Comparison of ENCODE assay signal across 11 mouse cellular contexts in the genomic region with DNA sequence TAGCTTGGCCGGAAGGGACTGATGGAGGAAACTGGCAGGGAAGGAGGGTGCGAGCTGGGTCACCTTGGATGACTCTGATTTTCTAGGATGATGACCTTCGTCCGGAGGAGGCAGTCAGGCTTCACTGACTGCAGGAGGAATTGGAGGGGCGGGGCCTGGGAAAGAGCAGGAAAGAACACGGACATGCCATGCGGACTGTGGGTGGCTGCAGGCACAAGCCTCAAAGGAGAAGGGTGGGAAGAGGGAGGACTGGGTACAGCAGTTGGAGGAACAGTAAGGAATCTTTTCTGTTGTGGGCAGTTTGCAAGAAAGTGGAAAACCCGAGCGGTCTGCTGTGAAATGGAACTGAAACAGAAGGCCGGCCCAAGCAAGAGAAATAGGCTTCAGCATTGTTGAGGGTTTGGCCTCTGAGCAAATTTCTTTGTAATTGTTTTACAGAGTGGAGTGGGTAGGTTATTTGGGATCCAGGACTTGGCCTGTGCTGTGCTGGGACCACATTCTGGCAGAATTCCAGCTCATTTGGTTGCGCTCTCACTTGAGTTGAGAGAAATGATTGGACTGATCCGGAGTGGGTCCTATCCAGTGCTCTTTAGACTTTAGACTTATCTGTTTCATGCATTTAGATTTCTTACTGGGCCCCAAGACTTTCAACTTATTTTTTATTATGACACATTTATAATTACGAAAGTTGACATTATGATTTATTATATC. TPM values are rescaled to one million over a fixed set of nuclear protein-coding genes. Genes with fewer than 3 reads are reported as not detected.
A peak's percentile ranks its signal among the peaks of the same experiment; 100 is the strongest.
DNase-seq lines count a peak whose midpoint lies in the region; ATAC-seq and TF ChIP-seq lines count a peak whose summit lies in the region.
"Had no signal": no experiment of that assay in that cellular context is flagged by ENCODE, and none has a peak within 500 bp of the region (broad histone marks: within the 10 kb centered on the region; RNA-seq: fewer than 3 reads in every experiment).

No protein-coding gene starts in this region.

- no peaks in the 10 kb centered on the region for H3K27me3 ChIP-seq in heart, adult 2 months (ENCODE audit: control insufficient read depth, insufficient read depth, low read length)
- no peaks in the 10 kb centered on the region for H3K27me3 ChIP-seq in kidney, embryonic 16.5 days (ENCODE audit: insufficient read depth, low read length)
- H3K27me3 ChIP-seq: midbrain, embryonic 15.5 days had no signal

- H3K27ac ChIP-seq in heart, adult 2 months: no peak overlapping the region
- H3K27ac ChIP-seq in kidney, embryonic 16.5 days (ENCODE audit: low read length): peak overlapping the region; percentile 69
- H3K27ac ChIP-seq: liver, embryonic 14.5 days; midbrain, embryonic 15.5 days had no signal

- peak; percentile 73 for DNase-seq in heart, adult 11 months
- no peak for DNase-seq in heart, adult 2 months
- DNase-seq in ES-CJ7 (ENCODE audit: low read depth, low spot score) (peak; percentile 23), MN1 (ENCODE audit: low spot score) (no peak)
- peak; percentile 33 to 39 for DNase-seq in adrenal gland, postnatal 36 days
- DNase-seq in heart, adult 9 months (ENCODE audit: low spot score in 2 of 2): no peak
- no peak for DNase-seq in thymus, postnatal 10 days (ENCODE audit: low spot score in 2 of 2)
- DNase-seq: cerebellum, postnatal 25 days had no signal

- H3K4me3 ChIP-seq in heart, adult 2 months: no peak overlapping the region
- no peak overlapping the region for H3K4me3 ChIP-seq in kidney, embryonic 16.5 days (ENCODE audit: low read length)
- H3K4me3 ChIP-seq: midbrain, embryonic 15.5 days had no signal

- no peak for TF ChIP-seq POLR2A in heart, adult 2 months (IDR thresholded peaks at IDR 0.05; ENCODE audit: insufficient read depth, low read depth, low read length)

- intact Hi-C loops in heart, adult 2 months (cut with DNase I): no loop called here

- H3K4me2 ChIP-seq in kidney, embryonic 16.5 days (replicated peaks; ENCODE audit: low read depth, low read length): 0 out of 2 replicates have a peak overlapping the region, but pooled peaks have one; percentile 11
- H3K4me2 ChIP-seq: midbrain, embryonic 15.5 days had no signal

- TF ChIP-seq CTCF in heart, adult 2 months (IDR thresholded peaks at IDR 0.05): no peak

- no peaks in the 10 kb centered on the region for H3K79me2 ChIP-seq in heart, adult 2 months (replicated peaks; ENCODE audit: control insufficient read depth, insufficient read depth, low read length)

- peak; percentile 80 for ATAC-seq in kidney, embryonic 16.5 days (ENCODE audit: low FRiP score, low TSS enrichment)
- ATAC-seq: midbrain, embryonic 15.5 days had no signal

- H3K4me1 ChIP-seq in heart, adult 2 months (ENCODE audit: control insufficient read depth, insufficient read depth, low read length): no peaks in the 10 kb centered on the region
- peaks cover 10% of the 10 kb centered on the region for H3K4me1 ChIP-seq in kidney, embryonic 16.5 days (ENCODE audit: insufficient read depth, low read length)
- H3K4me1 ChIP-seq: midbrain, embryonic 15.5 days had no signal

- no peak for TF ChIP-seq EP300 in heart, adult 2 months (IDR thresholded peaks at IDR 0.05; ENCODE audit: insufficient read depth, low read depth, low read length)

- H3K36me3 ChIP-seq in heart, adult 2 months (ENCODE audit: control insufficient read depth, insufficient read depth, low read length): no peaks in the 10 kb centered on the region
- no peaks in the 10 kb centered on the region for H3K36me3 ChIP-seq in kidney, embryonic 16.5 days (ENCODE audit: insufficient read depth, low read length)
- H3K36me3 ChIP-seq: midbrain, embryonic 15.5 days had no signal

- H3K9me3 ChIP-seq in kidney, embryonic 16.5 days (ENCODE audit: low read length): no peaks in the 10 kb centered on the region
- H3K9me3 ChIP-seq: midbrain, embryonic 15.5 days had no signal

- 71% methylated on average over 13 of the region's 13 CpGs for WGBS in heart, adult 2 months
- WGBS in kidney, embryonic 16.5 days: 45% methylated on average over 13 of the region's 13 CpGs

- H3K9ac ChIP-seq in heart, adult 2 months (ENCODE audit: low read depth, low read length): no peak overlapping the region
- H3K9ac ChIP-seq in kidney, embryonic 16.5 days (replicated peaks; ENCODE audit: low read length): no peak overlapping the region
- H3K9ac ChIP-seq: liver, embryonic 14.5 days; midbrain, embryonic 15.5 days had no signal

RNA-seq across cellular contexts. Expression of a gene that starts 30.7 kb away (rescaled TPM):
- not detected for total RNA-seq in heart, adult 2 months (2021)
- 0.23 TPM in 1 of 2 replicates, not detected in the other for polyA plus RNA-seq in heart, adult 2 months (2012; rRNA removed)
- total RNA-seq in adrenal gland, postnatal 36 days (2021): 1 to 10 TPM; 1.2 to 1.5 TPM
- 0.23 and 0.87 TPM in 2 replicates for polyA plus RNA-seq in kidney, embryonic 16.5 days (2015; fragmentation: Nextera tagmentation; extraction: Ambion mirVana)

Comparison
In these comparisons a context has a peak if more than half of its experiments do, and no peak if none do; other contexts are left out.
1. DNase-seq: peak in heart, adult 11 months (single experiment), ES-CJ7 (single experiment) and adrenal gland, postnatal 36 days (2 of 2); none in heart, adult 2 months (0 of 2), heart, adult 9 months (0 of 2), MN1 (single experiment) and thymus, postnatal 10 days (0 of 2).